Mouse (Mus musculus) limb, embryonic 14.5 days (tissue): ENCODE measurements around the gene Csf2rb. TPM values are rescaled to one million over a fixed set of nuclear protein-coding genes. Genes with fewer than 3 reads are reported as not detected.

Source experiments
- ATAC-seq: fragments of 200-750 bp; cut with Nextera tagmentation; 2 replicates; pipeline ENCODE4 v1.8.0; 2017; ENCODE audit warnings: low read depth, moderate number of reproducible peaks, moderate TSS enrichment; ENCODE audit not compliant: low FRiP score
- DNase-seq: peaks from one replicate; pipeline ENCODE4 v3.0.0-alpha.2; 2015; ENCODE audit warnings: low spot score
- H3K27ac ChIP-seq: fragments of 300-500 bp; sonication (generic); replicated peaks from 2 replicates; pipeline ENCODE4 v1.5.1; 2014; ENCODE audit warnings: low read depth, mild to moderate bottlenecking, low read length, moderate library complexity, mixed read lengths
- H3K27me3 ChIP-seq: fragments of 300-500 bp; sonication (generic); 2 replicates; pipeline ENCODE4 v1.6.1; 2014; ENCODE audit warnings: low read length, mixed read lengths; ENCODE audit not compliant: control insufficient read depth, insufficient read depth
- H3K36me3 ChIP-seq: fragments of 300-500 bp; sonication (generic); 2 replicates; pipeline ENCODE4 v1.6.1; 2014; ENCODE audit warnings: mild to moderate bottlenecking, low read length, moderate library complexity, mixed read lengths; ENCODE audit not compliant: control insufficient read depth, insufficient read depth
- H3K4me1 ChIP-seq: fragments of 300-500 bp; sonication (generic); 2 replicates; pipeline ENCODE4 v1.6.1; 2014; ENCODE audit warnings: antibody characterized with exemption, low read length, mixed read lengths; ENCODE audit not compliant: control insufficient read depth, insufficient read depth
- H3K4me2 ChIP-seq: fragments of 300-500 bp; sonication (generic); replicated peaks from 2 replicates; pipeline ENCODE4 v1.6.1; 2014; ENCODE audit warnings: low read depth, mild to moderate bottlenecking, low read length, moderate library complexity; ENCODE audit not compliant: severe bottlenecking
- H3K4me3 ChIP-seq: fragments of 300-500 bp; sonication (generic); replicated peaks from 2 replicates; pipeline ENCODE4 v1.5.1; 2014; ENCODE audit warnings: low read length
- H3K9ac ChIP-seq: fragments of 300-500 bp; sonication (generic); 2 replicates; pipeline ENCODE4 v1.6.1; 2014; ENCODE audit warnings: mild to moderate bottlenecking, low read depth, low read length, moderate library complexity; ENCODE audit not compliant: severe bottlenecking
- H3K9me3 ChIP-seq: fragments of 300-500 bp; sonication (generic); 2 replicates; pipeline ENCODE4 v1.6.1; 2016; ENCODE audit warnings: low read length; ENCODE audit not compliant: control insufficient read depth
- POLR2A ChIP-seq: fragments of 200-500 bp; IDR thresholded peaks from 2 replicates; pipeline ENCODE4 v1.8.0; 2012; ENCODE audit warnings: inconsistent platforms, mild to moderate bottlenecking, moderate library complexity, borderline replicate concordance; ENCODE audit not compliant: insufficient read depth, insufficient read length; ENCODE audit errors: extremely low read depth
- WGBS: fragments of 180-500 bp; shearing (Covaris S2); extraction: QIAGEN DNeasy Blood & Tissue Kit; methylation state at CpG from one replicate; pipeline ENCODE4 v1.1.7; 2014; 5-methylcytosine and 5-hydroxymethylcytosine counted together
- polyA plus RNA-seq, 2 experiments: library from polyadenylated mRNA; depleted of rRNA in 1 of 2; stranded (reverse) in 1 of 2; unstranded in 1 of 2; fragments of >200 nt; fragmentation: Nextera tagmentation in 1 of 2; extraction: Ambion mirVana in 1 of 2; gene quantifications; 2 replicates each; pipeline versions ENCODE4 v1.2.1 to v1.2.3; 2012 to 2014

The Csf2rb gene
- polyA plus RNA-seq, 2 experiments = 4.0 to 4.6 TPM

DNA sequence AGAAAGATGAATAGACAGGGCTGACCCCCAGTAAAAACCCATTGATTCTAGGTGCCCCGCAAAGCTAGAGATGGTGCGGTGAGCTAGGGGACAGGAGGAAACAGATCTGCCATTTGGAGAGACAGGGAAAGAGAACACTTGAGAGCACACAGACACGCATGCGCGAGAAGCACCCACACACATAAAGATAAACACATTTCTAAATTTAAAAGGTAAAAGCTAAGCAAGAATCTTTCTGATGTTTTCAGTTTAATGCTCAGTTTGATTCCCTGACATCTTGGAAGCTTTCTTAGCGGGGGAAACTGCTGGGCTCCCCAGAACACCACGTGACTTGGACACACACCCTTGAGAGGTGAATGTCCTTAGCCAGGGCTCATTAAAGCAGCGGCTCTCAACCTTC lies 41.3 kb downstream of the Csf2rb start:
- no peak overlapping the region for H3K4me2 ChIP-seq
- no peak overlapping the region for H3K27ac ChIP-seq
- no peak overlapping the region for H3K4me3 ChIP-seq
- DNase-seq (no peak), ATAC-seq (no peak)
- TF ChIP-seq POLR2A = no peak
- WGBS = 79% methylated on average over 8 of the region's 8 CpGs
- no peaks in the 10 kb centered on the region for H3K27me3 ChIP-seq
- H3K9me3 ChIP-seq = no peaks in the 10 kb centered on the region
- H3K36me3 ChIP-seq = no peaks in the 10 kb centered on the region
- no peak overlapping the region for H3K9ac ChIP-seq
- no peaks in the 10 kb centered on the region for H3K4me1 ChIP-seq

GRCm38 (mm10) chr15:78367811-78368210 lies 42.3 kb downstream of the Csf2rb start:
- H3K36me3 ChIP-seq = no peaks in the 10 kb centered on the region
- H3K9ac ChIP-seq = no peak overlapping the region
- no peaks in the 10 kb centered on the region for H3K9me3 ChIP-seq
- H3K27me3 ChIP-seq = no peaks in the 10 kb centered on the region
- WGBS = 66% methylated on average over 3 of the region's 3 CpGs
- TF ChIP-seq POLR2A = no peak
- H3K27ac ChIP-seq = no peak overlapping the region
- no peak for DNase-seq
- no peak overlapping the region for H3K4me3 ChIP-seq
- no peak for ATAC-seq
- H3K4me2 ChIP-seq = no peak overlapping the region
- no peaks in the 10 kb centered on the region for H3K4me1 ChIP-seq

- no peak overlapping the region for H3K4me3 ChIP-seq
- no peak for ATAC-seq
- H3K9ac ChIP-seq = no peak overlapping the region
- TF ChIP-seq POLR2A = no peak
- no peaks in the 10 kb centered on the region for H3K27me3 ChIP-seq
- no peak for DNase-seq
- 13% methylated on average over 8 of the region's 8 CpGs for WGBS
- no peaks in the 10 kb centered on the region for H3K36me3 ChIP-seq
- no peaks in the 10 kb centered on the region for H3K4me1 ChIP-seq
- no peaks in the 10 kb centered on the region for H3K9me3 ChIP-seq
- no peak overlapping the region for H3K4me2 ChIP-seq
- H3K27ac ChIP-seq = no peak overlapping the region
These were observed 43.4 kb downstream of the Csf2rb start for GRCm38 (mm10) chr15:78368926-78369346.

GRCm38 (mm10) chr15:78369641-78370040 lies 44.1 kb downstream of the Csf2rb start:
- no peak for TF ChIP-seq POLR2A
- H3K4me2 ChIP-seq = no peak overlapping the region
- 90% methylated on average over 1 of the region's 1 CpGs for WGBS
- H3K4me1 ChIP-seq = no peaks in the 10 kb centered on the region
- ATAC-seq (no peak), DNase-seq (no peak)
- H3K27ac ChIP-seq = no peak overlapping the region
- no peak overlapping the region for H3K4me3 ChIP-seq
- H3K9me3 ChIP-seq = no peaks in the 10 kb centered on the region
- no peaks in the 10 kb centered on the region for H3K27me3 ChIP-seq
- H3K36me3 ChIP-seq = no peaks in the 10 kb centered on the region
- H3K9ac ChIP-seq = no peak overlapping the region

DNA sequence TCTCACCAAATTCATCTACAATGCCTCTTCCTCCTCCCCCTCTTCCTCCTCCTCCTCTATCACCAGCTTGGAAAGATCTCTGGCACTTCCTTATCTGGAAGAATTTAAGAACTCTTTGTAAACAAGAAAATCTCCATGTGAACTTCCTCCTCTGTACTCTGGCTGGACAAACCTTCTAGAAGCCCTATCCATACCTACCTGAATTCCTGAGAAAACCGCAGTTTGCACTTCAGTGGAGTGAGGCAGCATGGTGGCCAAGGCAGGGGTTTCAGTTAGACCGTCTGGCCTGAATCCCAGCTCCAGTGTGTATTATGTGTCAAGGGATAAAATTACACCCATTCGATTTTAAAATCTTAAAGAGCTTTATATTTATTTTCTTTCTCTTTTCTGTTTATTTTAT lies 47.2 kb downstream of the Csf2rb start:
- Histone ChIP-seq H3K4me3 (no peak overlapping the region), H3K36me3 (no peaks in the 10 kb centered on the region), H3K27ac (no peak overlapping the region), H3K4me1 (no peaks in the 10 kb centered on the region), H3K27me3 (no peaks in the 10 kb centered on the region), H3K9me3 (no peaks in the 10 kb centered on the region), H3K9ac (no peak overlapping the region), H3K4me2 (no peak overlapping the region)
- no peak for DNase-seq
- ATAC-seq = no peak
- 61% methylated on average over 3 of the region's 3 CpGs for WGBS
- no peak for TF ChIP-seq POLR2A

- 64% methylated on average over 3 of the region's 3 CpGs for WGBS
- Histone ChIP-seq H3K9ac (no peak overlapping the region), H3K27me3 (no peaks in the 10 kb centered on the region), H3K27ac (no peak overlapping the region), H3K9me3 (no peaks in the 10 kb centered on the region), H3K4me3 (no peak overlapping the region), H3K4me2 (no peak overlapping the region), H3K4me1 (no peaks in the 10 kb centered on the region), H3K36me3 (no peaks in the 10 kb centered on the region)
- ATAC-seq = no peak
- no peak for DNase-seq
- TF ChIP-seq POLR2A = no peak
These were observed 48.7 kb downstream of the Csf2rb start for GRCm38 (mm10) chr15:78374204-78374603.
